Mouse (Mus musculus): ENCODE data around the gene Atp6v1d. TPM values are rescaled to one million over a fixed set of nuclear protein-coding genes. Genes with fewer than 3 reads are reported as not detected.

Gene Atp6v1d
- polyA plus RNA-seq, 1 experiment from 2014 or later, result 59.9 TPM

DNA sequence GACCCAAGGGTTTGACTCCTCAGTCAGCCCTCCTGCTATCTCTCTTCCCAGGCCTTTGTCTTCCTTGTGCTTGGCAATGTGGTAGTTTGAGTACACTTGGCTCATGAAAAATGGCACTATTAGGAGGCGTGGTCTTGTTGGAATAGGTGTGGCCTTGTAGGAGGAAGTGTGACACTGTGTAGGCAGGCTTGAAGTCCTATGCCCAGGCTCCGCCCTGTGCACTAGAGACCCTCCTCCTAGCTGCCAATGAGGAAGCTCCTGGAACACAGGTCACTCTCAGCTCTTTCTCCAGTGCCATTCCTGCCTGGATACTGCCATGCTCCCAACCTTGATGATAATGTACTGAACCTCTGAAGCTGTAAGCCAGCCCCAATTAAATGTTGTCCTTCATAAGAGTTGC is 29.7 kb upstream of the Atp6v1d start:
- Histone ChIP-seq H3K4me1 (replicated peaks; ENCODE audit: control insufficient read depth, insufficient read depth, low read length) (peaks cover 4% of the 10 kb centered on the region; the same call in 1 of the 2 replicates), H3K27ac (ENCODE audit: low read length) (no peak overlapping the region), H3K36me3 (ENCODE audit: control insufficient read depth, insufficient read depth, low read length) (peaks cover 8% of the 10 kb centered on the region; the same call in 1 of the 2 replicates), H3K27me3 (ENCODE audit: control insufficient read depth, insufficient read depth, low read depth, low read length) (no peaks in the 10 kb centered on the region), H3K9me3 (ENCODE audit: control insufficient read depth, low read length) (no peaks in the 10 kb centered on the region), H3K9ac (ENCODE audit: low read length) (no peak overlapping the region), H3K4me2 (ENCODE audit: low read depth, low read length) (no peak overlapping the region), H3K4me3 (ENCODE audit: low read length) (no peak overlapping the region)
- ATAC-seq (ENCODE audit: low read depth), result no peak
- WGBS, result 76% methylated on average over 2 of the region's 2 CpGs

DNA sequence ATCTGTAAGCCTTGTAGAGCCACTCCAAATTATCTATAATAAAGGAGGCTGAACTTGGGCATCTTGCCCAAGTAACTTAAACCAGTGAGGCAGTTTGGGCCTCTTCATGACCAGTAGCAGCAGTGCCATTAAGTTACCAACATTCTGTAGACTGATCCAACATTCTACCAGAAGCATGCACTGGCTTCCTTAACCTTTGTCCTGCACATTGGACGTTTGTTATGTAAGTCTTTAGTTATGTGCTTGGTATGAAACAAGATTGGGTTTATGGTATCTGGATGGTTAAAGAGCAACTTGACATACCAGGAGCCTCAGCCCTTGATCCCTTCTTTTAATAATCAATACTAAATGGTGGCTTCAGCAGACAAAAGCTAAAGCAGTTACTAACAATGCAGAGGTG is 28.6 kb upstream of the Atp6v1d start:
- peaks cover 4% of the 10 kb centered on the region; the same call in 1 of the 2 replicates for H3K4me1 ChIP-seq (replicated peaks; ENCODE audit: control insufficient read depth, insufficient read depth, low read length)
- H3K36me3 ChIP-seq (ENCODE audit: control insufficient read depth, insufficient read depth, low read length), result peaks cover 8% of the 10 kb centered on the region; the same call in 1 of the 2 replicates
- no peak overlapping the region for H3K9ac ChIP-seq (ENCODE audit: low read length)
- no peaks in the 10 kb centered on the region for H3K9me3 ChIP-seq (ENCODE audit: control insufficient read depth, low read length)
- no peak overlapping the region for H3K4me3 ChIP-seq (ENCODE audit: low read length)
- WGBS, result 56% methylated on average over 1 of the region's 1 CpGs
- no peaks in the 10 kb centered on the region for H3K27me3 ChIP-seq (ENCODE audit: control insufficient read depth, insufficient read depth, low read depth, low read length)
- ATAC-seq (ENCODE audit: low read depth), result no peak
- no peak overlapping the region for H3K27ac ChIP-seq (ENCODE audit: low read length)
- H3K4me2 ChIP-seq (ENCODE audit: low read depth, low read length), result no peak overlapping the region

DNA sequence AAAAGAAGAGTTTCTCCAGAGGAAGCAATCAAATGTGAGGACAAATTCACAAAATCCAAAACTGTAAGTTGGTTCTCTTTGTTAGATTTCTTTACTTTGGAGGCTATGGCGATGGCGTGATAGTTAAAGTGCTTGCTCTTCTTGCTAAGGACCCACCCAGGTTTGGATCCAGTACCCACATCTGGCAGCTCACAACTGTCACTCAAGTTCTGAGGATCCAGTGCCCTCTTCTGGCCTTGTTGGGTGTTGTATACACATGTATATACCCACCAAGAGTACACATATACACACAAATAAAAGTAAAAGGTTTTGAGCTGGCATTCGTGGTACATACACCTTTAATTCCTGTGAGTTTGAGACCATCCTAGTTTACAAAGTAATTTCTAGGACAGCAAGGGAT is 13.1 kb upstream of the Atp6v1d start:
- H3K9ac ChIP-seq (ENCODE audit: low read length), result no peak overlapping the region
- H3K4me1 ChIP-seq (replicated peaks; ENCODE audit: control insufficient read depth, insufficient read depth, low read length), result no peaks in the 10 kb centered on the region
- no peak overlapping the region for H3K27ac ChIP-seq (ENCODE audit: low read length)
- WGBS, result 96% methylated on average over 3 of the region's 3 CpGs
- peaks cover 25% of the 10 kb centered on the region for H3K36me3 ChIP-seq (ENCODE audit: control insufficient read depth, insufficient read depth, low read length)
- no peak overlapping the region for H3K4me3 ChIP-seq (ENCODE audit: low read length)
- H3K27me3 ChIP-seq (ENCODE audit: control insufficient read depth, insufficient read depth, low read depth, low read length), result no peaks in the 10 kb centered on the region
- no peak overlapping the region for H3K4me2 ChIP-seq (ENCODE audit: low read depth, low read length)
- no peak for ATAC-seq (ENCODE audit: low read depth)
- no peaks in the 10 kb centered on the region for H3K9me3 ChIP-seq (ENCODE audit: control insufficient read depth, low read length)

DNA sequence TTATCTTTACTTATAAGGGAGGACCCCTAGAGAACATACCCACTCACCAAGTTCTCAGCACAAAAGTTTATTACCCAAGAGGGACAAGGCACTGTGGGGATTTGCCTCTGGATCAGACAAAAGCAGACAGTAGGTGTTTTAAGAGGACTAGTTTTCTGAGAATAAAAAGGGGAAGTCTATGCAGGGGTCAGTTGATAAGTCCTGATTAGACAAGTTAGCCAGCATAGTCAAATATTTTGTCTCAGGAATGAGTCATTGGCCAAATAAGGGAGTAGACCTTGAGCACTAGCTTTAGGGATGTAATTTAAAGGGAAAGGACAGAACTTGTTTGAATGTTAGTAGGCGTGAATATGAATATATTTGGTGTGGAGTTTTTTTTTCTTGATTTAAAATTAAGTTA is 6.7 kb upstream of the Atp6v1d start:
- no peak overlapping the region for H3K9ac ChIP-seq (ENCODE audit: low read length)
- no peak overlapping the region for H3K4me3 ChIP-seq (ENCODE audit: low read length)
- peaks cover 14% of the 10 kb centered on the region for H3K36me3 ChIP-seq (ENCODE audit: control insufficient read depth, insufficient read depth, low read length)
- peaks cover 4% of the 10 kb centered on the region for H3K4me1 ChIP-seq (replicated peaks; ENCODE audit: control insufficient read depth, insufficient read depth, low read length)
- no peak overlapping the region for H3K27ac ChIP-seq (ENCODE audit: low read length)
- WGBS, result 77% methylated on average over 1 of the region's 1 CpGs
- no peak overlapping the region for H3K4me2 ChIP-seq (ENCODE audit: low read depth, low read length)
- no peak for ATAC-seq (ENCODE audit: low read depth)
- H3K27me3 ChIP-seq (ENCODE audit: control insufficient read depth, insufficient read depth, low read depth, low read length), result no peaks in the 10 kb centered on the region
- H3K9me3 ChIP-seq (ENCODE audit: control insufficient read depth, low read length), result no peaks in the 10 kb centered on the region

DNA sequence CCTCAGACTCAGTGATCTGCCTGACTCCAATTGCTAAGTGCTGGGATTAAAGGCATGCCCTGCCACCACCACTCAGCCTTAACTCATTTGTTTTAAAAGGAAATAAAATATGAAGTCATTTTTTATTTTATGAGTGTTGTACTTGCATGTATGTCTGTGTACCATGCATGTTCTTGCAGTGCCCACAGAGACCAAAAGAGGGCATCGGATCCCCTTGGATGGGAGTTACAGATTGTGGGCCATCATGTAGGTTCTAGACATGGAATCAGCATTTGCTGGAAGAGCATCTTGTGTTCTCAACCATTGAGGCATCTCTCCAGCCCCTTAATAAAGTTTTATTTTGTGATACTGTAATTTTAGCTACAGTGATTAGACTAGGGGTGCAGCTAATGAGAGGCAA is 4.0 kb upstream of the Atp6v1d start:
- Histone ChIP-seq H3K4me1 (replicated peaks; ENCODE audit: control insufficient read depth, insufficient read depth, low read length) (peaks cover 11% of the 10 kb centered on the region), H3K27me3 (ENCODE audit: control insufficient read depth, insufficient read depth, low read depth, low read length) (no peaks in the 10 kb centered on the region), H3K36me3 (ENCODE audit: control insufficient read depth, insufficient read depth, low read length) (peaks cover 11% of the 10 kb centered on the region; the same call in 1 of the 2 replicates), H3K9me3 (ENCODE audit: control insufficient read depth, low read length) (no peaks in the 10 kb centered on the region), H3K9ac (ENCODE audit: low read length) (no peak overlapping the region), H3K27ac (ENCODE audit: low read length) (no peak overlapping the region), H3K4me2 (ENCODE audit: low read depth, low read length) (no peak overlapping the region), H3K4me3 (ENCODE audit: low read length) (no peak overlapping the region)
- WGBS, result 94% methylated on average over 1 of the region's 1 CpGs
- no peak for ATAC-seq (ENCODE audit: low read depth)

DNA sequence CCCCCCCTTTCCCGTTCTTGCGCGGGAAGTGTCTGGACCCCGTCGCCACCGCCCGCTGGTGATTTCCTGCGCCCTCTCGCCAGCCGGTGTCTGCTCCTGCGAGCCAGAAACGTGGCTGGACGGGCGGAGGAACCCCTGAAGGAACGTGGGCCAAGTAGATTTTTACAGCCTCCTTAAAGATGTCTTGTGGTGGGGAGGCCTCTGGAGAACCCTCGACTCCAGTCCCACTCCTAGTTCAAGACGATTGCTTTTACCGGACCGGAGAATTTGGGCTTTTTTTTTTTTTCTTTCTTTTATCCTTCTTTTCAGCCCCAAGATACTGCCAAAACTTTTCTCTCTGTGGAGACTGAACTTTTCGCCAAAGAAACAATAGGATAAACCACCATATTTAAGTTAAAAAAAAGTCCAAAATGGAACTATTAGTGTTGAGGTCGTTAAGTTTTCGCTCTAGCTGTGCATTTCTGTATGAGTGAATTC is 854 bp upstream of the Atp6v1d start:
- Histone ChIP-seq H3K9me3 (ENCODE audit: control insufficient read depth, low read length) (no peaks in the 10 kb centered on the region), H3K36me3 (ENCODE audit: control insufficient read depth, insufficient read depth, low read length) (peaks cover 1% of the 10 kb centered on the region; the same call in 1 of the 2 replicates), H3K4me1 (replicated peaks; ENCODE audit: control insufficient read depth, insufficient read depth, low read length) (peaks cover 18% of the 10 kb centered on the region), H3K27me3 (ENCODE audit: control insufficient read depth, insufficient read depth, low read depth, low read length) (no peaks in the 10 kb centered on the region), H3K4me2 (ENCODE audit: low read depth, low read length) (peak overlapping the region; percentile 81), H3K27ac (ENCODE audit: low read length) (peak overlapping the region; percentile 63), H3K4me3 (ENCODE audit: low read length) (peak overlapping the region; percentile 96), H3K9ac (ENCODE audit: low read length) (peak overlapping the region; percentile 95)
- 0% methylated on average over 22 of the region's 22 CpGs for WGBS
- peak; percentile 49; the same call in 1 of the 2 replicates for ATAC-seq (ENCODE audit: low read depth)

DNA sequence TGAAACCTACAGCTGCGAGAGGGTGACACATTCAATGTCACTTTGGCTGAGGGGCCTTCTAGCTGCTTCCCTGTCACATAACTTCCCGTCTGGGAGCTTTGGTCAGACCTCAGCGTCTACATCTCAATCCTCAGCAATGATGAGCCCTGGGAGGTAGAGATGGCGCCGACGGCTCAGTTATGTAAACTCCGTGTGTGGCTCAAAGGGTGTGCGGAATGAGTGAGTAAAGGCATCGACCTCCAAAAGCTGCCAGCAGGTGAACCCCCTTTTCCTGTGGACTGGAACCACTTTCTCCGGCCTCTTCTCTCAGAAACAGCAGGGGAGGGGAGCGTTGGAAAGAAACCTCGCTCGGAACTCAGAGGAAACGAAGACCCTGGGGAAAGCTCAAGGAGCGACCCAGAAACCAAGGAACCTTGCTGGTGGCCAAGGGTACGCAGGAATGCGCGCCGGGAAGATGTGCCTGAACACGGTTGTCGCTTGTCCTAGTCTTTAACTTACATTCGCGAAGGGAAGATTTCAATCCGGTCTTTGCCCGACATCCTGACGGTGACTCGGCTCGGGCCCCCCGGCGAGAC is 430 bp downstream of the Atp6v1d start:
- under 1% methylated on average over 30 of the region's 30 CpGs for WGBS
- peaks cover 2% of the 10 kb centered on the region; the same call in 1 of the 2 replicates for H3K36me3 ChIP-seq (ENCODE audit: control insufficient read depth, insufficient read depth, low read length)
- H3K27me3 ChIP-seq (ENCODE audit: control insufficient read depth, insufficient read depth, low read depth, low read length), result no peaks in the 10 kb centered on the region
- H3K9me3 ChIP-seq (ENCODE audit: control insufficient read depth, low read length), result no peaks in the 10 kb centered on the region
- H3K4me3 ChIP-seq (ENCODE audit: low read length), result peak overlapping the region; percentile 96
- peak overlapping the region; percentile 84 for H3K9ac ChIP-seq (ENCODE audit: low read length)
- peak overlapping the region; percentile 72 for H3K27ac ChIP-seq (ENCODE audit: low read length)
- peaks cover 18% of the 10 kb centered on the region for H3K4me1 ChIP-seq (replicated peaks; ENCODE audit: control insufficient read depth, insufficient read depth, low read length)
- no peak for ATAC-seq (ENCODE audit: low read depth)
- H3K4me2 ChIP-seq (ENCODE audit: low read depth, low read length), result peak overlapping the region; percentile 87

DNA sequence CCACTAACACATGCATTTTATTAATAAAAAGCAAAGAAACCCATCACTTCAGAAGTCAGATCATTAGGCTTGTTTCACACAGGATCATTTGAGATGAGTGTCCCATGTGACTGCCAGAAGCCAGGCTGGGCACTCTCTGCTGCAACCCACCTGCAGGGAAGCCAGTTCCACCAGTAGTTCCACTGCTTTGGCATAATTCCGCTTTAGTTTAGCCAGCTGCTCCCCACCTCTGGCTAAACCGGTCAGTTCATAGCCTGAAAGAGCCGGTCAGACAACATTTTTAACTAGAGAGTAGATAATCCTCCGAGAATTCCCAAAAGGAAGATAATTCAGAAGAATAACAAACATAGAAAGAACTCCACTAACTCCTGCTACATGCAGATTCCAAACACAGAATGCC is 13.2 kb downstream of the Atp6v1d start:
- Histone ChIP-seq H3K36me3 (ENCODE audit: control insufficient read depth, insufficient read depth, low read length) (peaks cover 10% of the 10 kb centered on the region), H3K4me1 (replicated peaks; ENCODE audit: control insufficient read depth, insufficient read depth, low read length) (no peaks in the 10 kb centered on the region), H3K27ac (ENCODE audit: low read length) (no peak overlapping the region), H3K27me3 (ENCODE audit: control insufficient read depth, insufficient read depth, low read depth, low read length) (no peaks in the 10 kb centered on the region), H3K9me3 (ENCODE audit: control insufficient read depth, low read length) (no peaks in the 10 kb centered on the region), H3K4me3 (ENCODE audit: low read length) (no peak overlapping the region), H3K9ac (ENCODE audit: low read length) (no peak overlapping the region), H3K4me2 (ENCODE audit: low read depth, low read length) (no peak overlapping the region)
- WGBS, result 81% methylated on average over 4 of the region's 4 CpGs
- no peak for ATAC-seq (ENCODE audit: low read depth)

DNA sequence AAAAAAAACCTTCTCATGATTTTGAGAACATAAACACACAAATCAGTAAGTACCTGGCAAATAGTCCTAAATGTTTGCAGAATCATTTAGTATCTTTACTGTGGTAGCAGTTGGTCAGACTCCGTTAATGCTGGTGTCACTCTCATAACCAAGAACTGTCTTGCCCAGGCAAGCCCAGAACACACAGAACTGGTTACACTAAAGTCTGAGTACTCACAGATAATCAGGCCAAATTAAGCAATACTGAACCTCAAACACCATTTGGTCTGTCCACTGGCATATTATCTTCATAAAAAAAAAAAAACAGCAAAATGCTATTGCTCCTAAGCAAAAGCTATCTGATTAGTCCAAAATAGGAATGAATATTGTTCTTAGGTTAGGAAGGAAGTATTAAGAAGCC is 19.0 kb downstream of the Atp6v1d start:
- no peak overlapping the region for H3K4me2 ChIP-seq (ENCODE audit: low read depth, low read length)
- no peak overlapping the region for H3K4me3 ChIP-seq (ENCODE audit: low read length)
- no peak overlapping the region for H3K27ac ChIP-seq (ENCODE audit: low read length)
- no peaks in the 10 kb centered on the region for H3K27me3 ChIP-seq (ENCODE audit: control insufficient read depth, insufficient read depth, low read depth, low read length)
- H3K9me3 ChIP-seq (ENCODE audit: control insufficient read depth, low read length), result no peaks in the 10 kb centered on the region
- H3K36me3 ChIP-seq (ENCODE audit: control insufficient read depth, insufficient read depth, low read length), result peaks cover 25% of the 10 kb centered on the region
- ATAC-seq (ENCODE audit: low read depth), result no peak
- no peak overlapping the region for H3K9ac ChIP-seq (ENCODE audit: low read length)
- H3K4me1 ChIP-seq (replicated peaks; ENCODE audit: control insufficient read depth, insufficient read depth, low read length), result no peaks in the 10 kb centered on the region
- 76% methylated on average over 1 of the region's 1 CpGs for WGBS

Data from lung, embryonic 16.5 days (tissue).